Mouse (Mus musculus): ENCODE data around the gene Sult3a1. TPM values are rescaled to one million over a fixed set of nuclear protein-coding genes. Genes with fewer than 3 reads are reported as not detected.

Gene Sult3a1
- polyA plus RNA-seq, 1 experiment from 2014 or later = not detected

Other genes starting within 250 kb of the Sult3a1 start
- 2.8 and 3.8 TPM in 2 replicates for gene Clvs2, start 233.0 kb upstream of the Sult3a1 start, polyA plus RNA-seq (2016; fragmentation: Nextera tagmentation; extraction: Ambion mirVana)
- gene Sult3a2, start 71.0 kb upstream of the Sult3a1 start, polyA plus RNA-seq (2016; fragmentation: Nextera tagmentation; extraction: Ambion mirVana) = not detected in 2 replicates
- gene Rsph4a, start 47.4 kb downstream of the Sult3a1 start, polyA plus RNA-seq (2016; fragmentation: Nextera tagmentation; extraction: Ambion mirVana) = 0.41 and 0.54 TPM in 2 replicates
- 27.2 and 29.7 TPM in 2 replicates for gene Zup1, start 93.5 kb downstream of the Sult3a1 start, polyA plus RNA-seq (2016; fragmentation: Nextera tagmentation; extraction: Ambion mirVana)
- 154 and 155 TPM in 2 replicates for gene Rwdd1, start 161.9 kb downstream of the Sult3a1 start, polyA plus RNA-seq (2016; fragmentation: Nextera tagmentation; extraction: Ambion mirVana)
- not detected in 2 replicates for gene Trappc3l, start 179.9 kb downstream of the Sult3a1 start, polyA plus RNA-seq (2016; fragmentation: Nextera tagmentation; extraction: Ambion mirVana)
- gene Calhm4, start 186.6 kb downstream of the Sult3a1 start, polyA plus RNA-seq (2016; fragmentation: Nextera tagmentation; extraction: Ambion mirVana) = not detected in 2 replicates
- gene Calhm5, start 238.8 kb downstream of the Sult3a1 start, polyA plus RNA-seq (2016; fragmentation: Nextera tagmentation; extraction: Ambion mirVana) = 0.12 and 0.24 TPM in 2 replicates

Measured in forebrain, embryonic 12.5 days (tissue).